Mouse (Mus musculus) kidney, embryonic 16.5 days (tissue): ENCODE results near the gene Dvl2. TPM values are rescaled to one million over a fixed set of nuclear protein-coding genes. Genes with fewer than 3 reads are reported as not detected.

Experiments
- ATAC-seq: fragments of 200-750 bp; cut with Nextera tagmentation; 2 replicates; pipeline ENCODE4 v1.8.0; 2017; ENCODE audit warnings: moderate TSS enrichment; ENCODE audit not compliant: low FRiP score, low TSS enrichment
- H3K27ac ChIP-seq: fragments of 300-500 bp; sonication (generic); 2 replicates; pipeline ENCODE4 v1.5.1; 2014; ENCODE audit warnings: low read length
- H3K27me3 ChIP-seq: fragments of 300-500 bp; sonication (generic); 2 replicates; pipeline ENCODE4 v1.6.1; 2014; ENCODE audit warnings: low read length, control low read depth, mixed read lengths; ENCODE audit not compliant: insufficient read depth
- H3K36me3 ChIP-seq: fragments of 300-500 bp; sonication (generic); 2 replicates; pipeline ENCODE4 v1.6.1; 2014; ENCODE audit warnings: low read length, control low read depth, mixed read lengths; ENCODE audit not compliant: insufficient read depth
- H3K4me1 ChIP-seq: fragments of 300-500 bp; sonication (generic); 2 replicates; pipeline ENCODE4 v1.6.1; 2014; ENCODE audit warnings: low read length, control low read depth, mixed read lengths; ENCODE audit not compliant: insufficient read depth
- H3K4me2 ChIP-seq: fragments of 300-500 bp; sonication (generic); replicated peaks from 2 replicates; pipeline ENCODE4 v1.6.1; 2014; ENCODE audit warnings: low read depth, low read length
- H3K4me3 ChIP-seq: fragments of 300-500 bp; sonication (generic); 2 replicates; pipeline ENCODE4 v1.5.1; 2014; ENCODE audit warnings: mild to moderate bottlenecking, low read length
- H3K9ac ChIP-seq: fragments of 300-500 bp; sonication (generic); replicated peaks from 2 replicates; pipeline ENCODE4 v1.6.1; 2014; ENCODE audit warnings: low read length
- H3K9me3 ChIP-seq: fragments of 300-500 bp; sonication (generic); 2 replicates; pipeline ENCODE4 v1.6.1; 2016; ENCODE audit warnings: low read length, control low read depth
- WGBS: fragments of 180-500 bp; shearing (Covaris S2); extraction: QIAGEN DNeasy Blood & Tissue Kit; methylation state at CpG from one replicate; pipeline ENCODE4 v1.1.7; 2014; 5-methylcytosine and 5-hydroxymethylcytosine counted together
- polyA plus RNA-seq: library from polyadenylated mRNA; unstranded; fragments of >200 nt; fragmentation: Nextera tagmentation; extraction: Ambion mirVana; gene quantifications from 2 replicates; pipeline ENCODE4 v1.2.1, GENCODE M21; 2015

Dvl2 gene
- polyA plus RNA-seq, 1 experiment from 2014 or later = 40.7 TPM

GRCm38 (mm10) chr11:69965271-69966005 is 35.0 kb upstream of the Dvl2 start:
- WGBS = 2% methylated on average over 49 of the region's 49 CpGs
- Histone ChIP-seq H3K4me3 (peak overlapping the region; percentile 54), H3K27me3 (peaks cover 45% of the 10 kb centered on the region), H3K9ac (peak overlapping the region; percentile 70), H3K9me3 (no peaks in the 10 kb centered on the region), H3K36me3 (peaks cover 21% of the 10 kb centered on the region), H3K27ac (peak overlapping the region; percentile 80), H3K4me2 (peak overlapping the region; percentile 61), H3K4me1 (peaks cover 16% of the 10 kb centered on the region; the same call in 1 of the 2 replicates)
- ATAC-seq = peak; percentile 66

GRCm38 (mm10) chr11:69966006-69966859 is 34.2 kb upstream of the Dvl2 start:
- ATAC-seq = peak; percentile 80
- WGBS = under 1% methylated on average over 59 of the region's 59 CpGs

GRCm38 (mm10) chr11:69966860-69967517 is 33.4 kb upstream of the Dvl2 start:
- ATAC-seq = no peak
- Histone ChIP-seq H3K4me1 (peaks cover 16% of the 10 kb centered on the region; the same call in 1 of the 2 replicates), H3K4me3 (peak overlapping the region; percentile 54), H3K9ac (peak overlapping the region; percentile 57), H3K4me2 (peak overlapping the region; percentile 61), H3K9me3 (no peaks in the 10 kb centered on the region), H3K36me3 (peaks cover 21% of the 10 kb centered on the region), H3K27me3 (peaks cover 44% of the 10 kb centered on the region), H3K27ac (peak overlapping the region; percentile 80)
- WGBS = 32% methylated on average over 17 of the region's 17 CpGs

More at GRCm38 (mm10) chr11:69966006-69966859, 34.2 kb upstream of the Dvl2 start:
- Histone ChIP-seq H3K9me3 (no peaks in the 10 kb centered on the region), H3K4me1 (peaks cover 16% of the 10 kb centered on the region; the same call in 1 of the 2 replicates), H3K4me3 (peak overlapping the region; percentile 54), H3K36me3 (peaks cover 21% of the 10 kb centered on the region), H3K27me3 (peaks cover 45% of the 10 kb centered on the region), H3K9ac (peak overlapping the region; percentile 70), H3K4me2 (peak overlapping the region; percentile 61), H3K27ac (peak overlapping the region; percentile 80)

- Histone ChIP-seq H3K9ac (no peak overlapping the region), H3K4me3 (no peak overlapping the region), H3K9me3 (no peaks in the 10 kb centered on the region), H3K27me3 (peaks cover 28% of the 10 kb centered on the region), H3K36me3 (peaks cover 35% of the 10 kb centered on the region), H3K4me2 (no peak overlapping the region), H3K4me1 (peaks cover 16% of the 10 kb centered on the region; the same call in 1 of the 2 replicates), H3K27ac (peak overlapping the region; percentile 35)
- no peak for ATAC-seq
- 73% methylated on average over 4 of the region's 4 CpGs for WGBS
Observed at GRCm38 (mm10) chr11:69968793-69969192, 31.6 kb upstream of the Dvl2 start.

- Histone ChIP-seq H3K4me1 (peaks cover 16% of the 10 kb centered on the region; the same call in 1 of the 2 replicates), H3K9ac (no peak overlapping the region), H3K36me3 (peaks cover 49% of the 10 kb centered on the region), H3K9me3 (no peaks in the 10 kb centered on the region), H3K4me3 (no peak overlapping the region), H3K4me2 (no peak overlapping the region), H3K27ac (peak overlapping the region; percentile 19), H3K27me3 (peaks cover 15% of the 10 kb centered on the region)
- ATAC-seq = no peak
- WGBS = 57% methylated on average over 6 of the region's 6 CpGs
Observed at GRCm38 (mm10) chr11:69970222-69970621, 30.2 kb upstream of the Dvl2 start.

- peaks cover 16% of the 10 kb centered on the region; the same call in 1 of the 2 replicates for H3K4me1 ChIP-seq
- peak overlapping the region; percentile 19 for H3K27ac ChIP-seq
- no peak overlapping the region for H3K4me2 ChIP-seq
- H3K36me3 ChIP-seq = peaks cover 53% of the 10 kb centered on the region
- WGBS = 75% methylated on average over 3 of the region's 3 CpGs
- ATAC-seq = no peak
- no peak overlapping the region for H3K4me3 ChIP-seq
- peaks cover 9% of the 10 kb centered on the region for H3K27me3 ChIP-seq
- H3K9ac ChIP-seq = no peak overlapping the region
- no peaks in the 10 kb centered on the region for H3K9me3 ChIP-seq
Observed at GRCm38 (mm10) chr11:69970775-69971174, 29.6 kb upstream of the Dvl2 start.

GRCm38 (mm10) chr11:69974907-69975306 is 25.5 kb upstream of the Dvl2 start:
- Histone ChIP-seq H3K4me2 (no peak overlapping the region), H3K4me1 (peaks cover 13% of the 10 kb centered on the region), H3K27ac (no peak overlapping the region), H3K9me3 (no peaks in the 10 kb centered on the region), H3K4me3 (no peak overlapping the region), H3K9ac (no peak overlapping the region), H3K27me3 (no peaks in the 10 kb centered on the region), H3K36me3 (peaks cover 53% of the 10 kb centered on the region)
- no peak for ATAC-seq
- WGBS = 98% methylated on average over 2 of the region's 2 CpGs

GRCm38 (mm10) chr11:69976271-69976670 is 24.1 kb upstream of the Dvl2 start:
- H3K4me1 ChIP-seq = peaks cover 9% of the 10 kb centered on the region
- WGBS = 88% methylated on average over 4 of the region's 4 CpGs
- H3K27me3 ChIP-seq = no peaks in the 10 kb centered on the region
- no peaks in the 10 kb centered on the region for H3K9me3 ChIP-seq
- H3K4me2 ChIP-seq = no peak overlapping the region
- ATAC-seq = no peak
- H3K27ac ChIP-seq = no peak overlapping the region
- peaks cover 49% of the 10 kb centered on the region for H3K36me3 ChIP-seq
- no peak overlapping the region for H3K4me3 ChIP-seq
- no peak overlapping the region for H3K9ac ChIP-seq

- no peak for ATAC-seq
Observed at GRCm38 (mm10) chr11:69979827-69980195, 20.6 kb upstream of the Dvl2 start.

More at GRCm38 (mm10) chr11:69979827-69980195, 20.6 kb upstream of the Dvl2 start:
- Histone ChIP-seq H3K9me3 (no peaks in the 10 kb centered on the region), H3K4me3 (peak overlapping the region; percentile 100), H3K9ac (peak overlapping the region; percentile 99), H3K4me2 (peak overlapping the region; percentile 84), H3K27ac (peak overlapping the region; percentile 99), H3K4me1 (peaks cover 28% of the 10 kb centered on the region), H3K36me3 (peaks cover 37% of the 10 kb centered on the region), H3K27me3 (no peaks in the 10 kb centered on the region)
- WGBS = 2% methylated on average over 16 of the region's 16 CpGs
